Mouse (Mus musculus) heart, embryonic 15.5 days (tissue): Measurements from ENCODE around the gene Rpl35. TPM values are rescaled to one million over a fixed set of nuclear protein-coding genes. Genes with fewer than 3 reads are reported as not detected.

Experiments
- ATAC-seq: fragments of 200-750 bp; cut with Nextera tagmentation; replicated peaks from 2 replicates; pipeline ENCODE4 v1.8.0; 2017; ENCODE audit warnings: low read depth, moderate TSS enrichment; ENCODE audit not compliant: insufficient number of reproducible peaks, insufficient read depth, low FRiP score
- H3K27ac ChIP-seq: fragments of 300-500 bp; sonication (generic); 2 replicates; pipeline ENCODE4 v1.5.1; 2015; ENCODE audit warnings: mild to moderate bottlenecking, inconsistent platforms
- H3K27me3 ChIP-seq: fragments of 300-500 bp; sonication (generic); 2 replicates; pipeline ENCODE4 v1.6.1; 2015; ENCODE audit warnings: inconsistent platforms
- H3K36me3 ChIP-seq: fragments of 300-500 bp; sonication (generic); 2 replicates; pipeline ENCODE4 v1.6.1; 2015; ENCODE audit warnings: mild to moderate bottlenecking, inconsistent platforms
- H3K4me1 ChIP-seq: fragments of 300-500 bp; sonication (generic); replicated peaks from 2 replicates; pipeline ENCODE4 v1.6.1; 2015; ENCODE audit warnings: inconsistent platforms
- H3K4me2 ChIP-seq: fragments of 300-500 bp; sonication (generic); 2 replicates; pipeline ENCODE4 v1.6.1; 2015; ENCODE audit warnings: inconsistent platforms, mild to moderate bottlenecking, moderate library complexity
- H3K4me3 ChIP-seq: fragments of 300-500 bp; sonication (generic); 2 replicates; pipeline ENCODE4 v1.5.1; 2015; ENCODE audit warnings: mild to moderate bottlenecking, inconsistent platforms
- H3K9ac ChIP-seq: fragments of 300-500 bp; sonication (generic); 2 replicates; pipeline ENCODE4 v1.6.1; 2015; ENCODE audit warnings: mild to moderate bottlenecking, inconsistent platforms
- H3K9me3 ChIP-seq: fragments of 300-500 bp; sonication (generic); replicated peaks from 2 replicates; pipeline ENCODE4 v1.6.1; 2016; ENCODE audit warnings: inconsistent platforms
- WGBS: fragments of 180-500 bp; shearing (Covaris S2); methylation state at CpG from one replicate; pipeline ENCODE4 v1.1.7; 2015; ENCODE audit warnings: mixed read lengths; 5-methylcytosine and 5-hydroxymethylcytosine counted together
- polyA plus RNA-seq: library from polyadenylated mRNA; unstranded; fragments of >200 nt; fragmentation: Nextera tagmentation; extraction: Ambion mirVana; gene quantifications from 2 replicates; pipeline ENCODE4 v1.2.1, GENCODE M21; 2015

Gene Rpl35
- polyA plus RNA-seq, 1 experiment from 2014 or later = 613 TPM

GRCm38 (mm10) chr2:38973701-38974100 is 31.7 kb downstream of the Rpl35 start:
- WGBS = 68% methylated on average over 7 of the region's 7 CpGs
- no peaks in the 10 kb centered on the region for H3K9me3 ChIP-seq
- H3K27me3 ChIP-seq = no peaks in the 10 kb centered on the region
- H3K4me1 ChIP-seq = no peaks in the 10 kb centered on the region
- no peak overlapping the region for H3K9ac ChIP-seq
- no peak overlapping the region for H3K4me3 ChIP-seq
- H3K4me2 ChIP-seq = no peak overlapping the region
- H3K36me3 ChIP-seq = no peaks in the 10 kb centered on the region
- no peak for ATAC-seq
- no peak overlapping the region for H3K27ac ChIP-seq

DNA sequence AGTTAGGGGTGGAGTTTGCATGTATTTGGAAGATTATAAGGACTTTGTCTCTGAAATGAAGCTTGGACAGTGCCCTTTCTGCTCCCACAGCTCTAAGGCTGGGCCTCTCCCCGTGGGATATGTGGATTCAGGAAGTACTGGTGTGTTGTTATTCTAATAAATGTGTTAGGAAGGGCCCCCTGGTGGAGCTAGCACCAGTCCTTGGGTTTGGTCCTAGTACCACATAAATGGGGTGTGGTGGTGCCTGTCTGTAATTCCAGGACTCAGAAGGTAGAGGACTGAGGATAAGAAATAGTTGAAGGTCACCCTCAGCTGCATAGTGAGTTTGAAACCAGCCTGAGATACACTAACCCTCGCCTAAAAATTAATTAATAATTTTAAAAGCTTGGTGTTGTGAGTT is 32.2 kb downstream of the Rpl35 start:
- Histone ChIP-seq H3K9ac (no peak overlapping the region), H3K27ac (no peak overlapping the region), H3K4me2 (no peak overlapping the region), H3K4me3 (no peak overlapping the region), H3K27me3 (no peaks in the 10 kb centered on the region), H3K9me3 (no peaks in the 10 kb centered on the region), H3K36me3 (no peaks in the 10 kb centered on the region), H3K4me1 (no peaks in the 10 kb centered on the region)
- ATAC-seq = no peak
- WGBS = 32% methylated on average over 2 of the region's 2 CpGs

GRCm38 (mm10) chr2:38970057-38970456 is 35.4 kb downstream of the Rpl35 start:
- WGBS = 65% methylated on average over 5 of the region's 5 CpGs
- Histone ChIP-seq H3K4me2 (no peak overlapping the region), H3K9me3 (no peaks in the 10 kb centered on the region), H3K36me3 (no peaks in the 10 kb centered on the region), H3K27ac (no peak overlapping the region), H3K27me3 (no peaks in the 10 kb centered on the region), H3K9ac (no peak overlapping the region), H3K4me1 (no peaks in the 10 kb centered on the region), H3K4me3 (no peak overlapping the region)
- no peak for ATAC-seq

DNA sequence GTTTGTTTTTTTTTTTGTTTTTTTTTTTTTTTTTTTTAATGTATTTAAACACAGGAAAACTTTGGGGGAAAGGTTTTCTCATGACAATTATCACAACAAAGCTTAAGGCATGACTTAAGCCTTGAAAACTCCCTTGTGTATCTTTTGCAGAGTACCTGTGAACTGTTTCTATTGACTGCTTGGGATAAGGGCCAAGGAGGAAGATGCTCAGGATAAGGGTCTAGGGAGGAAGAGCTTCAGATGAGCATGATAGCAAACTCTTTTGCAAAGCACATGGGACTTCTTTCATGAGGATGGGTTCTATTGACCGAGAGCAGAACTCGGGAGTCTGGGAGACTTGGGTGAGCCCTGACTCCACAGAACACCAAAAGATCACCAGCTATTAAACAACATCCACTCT is 35.8 kb downstream of the Rpl35 start:
- 95% methylated on average over 2 of the region's 2 CpGs for WGBS
- Histone ChIP-seq H3K36me3 (no peaks in the 10 kb centered on the region), H3K9ac (no peak overlapping the region), H3K27me3 (no peaks in the 10 kb centered on the region), H3K9me3 (no peaks in the 10 kb centered on the region), H3K4me2 (no peak overlapping the region), H3K4me1 (no peaks in the 10 kb centered on the region), H3K27ac (no peak overlapping the region), H3K4me3 (no peak overlapping the region)
- ATAC-seq = no peak

DNA sequence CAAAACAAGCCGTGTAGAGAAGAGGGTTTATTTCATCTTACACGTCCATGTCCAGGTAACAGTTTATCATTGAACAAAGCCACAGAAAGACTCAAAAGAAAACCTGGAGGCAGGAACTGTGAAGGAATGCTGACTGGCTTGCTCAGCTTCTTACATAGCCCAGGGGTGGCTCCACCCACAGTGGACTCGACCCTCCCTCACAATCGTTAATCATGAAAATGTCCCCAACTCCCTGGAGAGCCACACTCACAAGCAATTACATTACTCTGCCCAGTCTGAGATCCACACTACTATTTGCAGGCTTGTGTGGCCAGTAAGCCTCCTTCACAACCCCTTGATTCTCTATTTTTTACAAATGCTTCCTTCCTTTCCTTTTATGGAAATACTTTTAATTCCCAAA is 41.2 kb downstream of the Rpl35 start:
- Histone ChIP-seq H3K4me3 (no peak overlapping the region), H3K9ac (no peak overlapping the region), H3K36me3 (no peaks in the 10 kb centered on the region), H3K27ac (no peak overlapping the region), H3K9me3 (no peaks in the 10 kb centered on the region), H3K27me3 (no peaks in the 10 kb centered on the region), H3K4me1 (no peaks in the 10 kb centered on the region), H3K4me2 (no peak overlapping the region)
- ATAC-seq = no peak
- WGBS = 35% methylated on average over 4 of the region's 4 CpGs

- Histone ChIP-seq H3K4me3 (no peak overlapping the region), H3K4me1 (no peaks in the 10 kb centered on the region; the same call in 1 of the 2 replicates), H3K27ac (no peak overlapping the region), H3K27me3 (no peaks in the 10 kb centered on the region), H3K9ac (no peak overlapping the region), H3K4me2 (no peak overlapping the region), H3K36me3 (no peaks in the 10 kb centered on the region), H3K9me3 (no peaks in the 10 kb centered on the region)
- WGBS = 68% methylated on average over 5 of the region's 5 CpGs
- no peak for ATAC-seq
These were observed 47.7 kb downstream of the Rpl35 start for GRCm38 (mm10) chr2:38957671-38958223.

DNA sequence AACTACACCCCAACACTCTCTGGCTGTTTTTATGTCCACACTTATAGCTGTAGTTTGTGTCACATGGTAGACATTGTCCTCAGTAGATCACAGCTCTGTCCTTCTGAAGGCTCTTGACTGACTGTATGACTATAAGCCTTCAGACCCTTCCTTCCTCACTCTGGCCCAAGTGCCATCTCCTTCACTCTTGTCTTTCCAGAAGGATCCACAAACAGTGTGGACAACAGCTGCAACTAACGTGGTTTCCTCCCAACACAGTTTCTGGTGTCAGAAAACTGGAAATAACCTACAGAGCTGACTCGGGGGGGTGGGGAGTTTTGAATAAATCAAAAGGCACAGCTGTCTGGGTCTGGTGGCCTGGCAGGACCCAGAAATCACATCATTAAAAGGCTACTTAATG is 49.4 kb downstream of the Rpl35 start:
- Histone ChIP-seq H3K4me1 (peaks cover 3% of the 10 kb centered on the region), H3K9me3 (no peaks in the 10 kb centered on the region), H3K4me2 (no peak overlapping the region), H3K4me3 (no peak overlapping the region), H3K27me3 (no peaks in the 10 kb centered on the region), H3K9ac (no peak overlapping the region), H3K36me3 (no peaks in the 10 kb centered on the region), H3K27ac (no peak overlapping the region)
- no peak for ATAC-seq
- 65% methylated on average over 2 of the region's 2 CpGs for WGBS

DNA sequence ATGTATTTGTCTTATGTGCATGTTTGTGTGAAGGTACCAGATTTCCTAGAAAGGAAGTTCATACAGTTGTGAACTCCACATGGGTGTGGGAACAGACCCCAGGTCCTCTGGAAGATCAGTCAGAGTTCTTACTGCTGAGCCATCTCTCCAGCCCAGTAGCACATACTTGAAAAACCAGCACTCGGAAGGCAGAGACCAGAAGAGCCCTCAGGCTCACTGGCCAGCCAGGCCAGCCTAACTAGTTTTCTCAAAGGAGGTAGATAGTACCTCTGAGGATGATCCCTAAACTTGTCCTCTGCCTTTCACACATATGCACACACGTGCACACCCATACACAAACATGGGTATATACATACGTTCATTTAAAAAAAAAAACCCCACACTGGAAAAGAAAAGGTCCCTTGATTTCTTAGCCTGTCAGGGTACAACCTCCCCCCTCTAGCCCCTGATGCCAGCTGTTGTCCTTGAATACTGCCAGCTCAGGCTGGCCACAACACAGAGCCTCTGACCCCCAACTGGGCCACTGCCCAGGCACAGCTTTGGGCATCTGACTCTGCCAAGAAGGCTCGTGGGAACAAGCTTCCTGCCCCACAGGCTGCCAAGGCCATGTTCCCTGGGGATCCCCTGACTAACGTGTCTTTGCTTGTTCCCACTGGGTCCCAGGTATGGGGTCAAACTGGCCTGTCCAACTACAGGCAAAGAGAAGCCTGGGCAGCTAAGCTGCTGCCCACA is 52.1 kb downstream of the Rpl35 start:
- Histone ChIP-seq H3K36me3 (no peaks in the 10 kb centered on the region), H3K27ac (no peak overlapping the region), H3K4me3 (no peak overlapping the region), H3K4me2 (no peak overlapping the region), H3K9me3 (no peaks in the 10 kb centered on the region), H3K4me1 (peaks cover 18% of the 10 kb centered on the region), H3K27me3 (no peaks in the 10 kb centered on the region), H3K9ac (no peak overlapping the region)
- ATAC-seq = no peak
- WGBS = 56% methylated on average over 5 of the region's 5 CpGs

Other genes starting within 250 kb of the Rpl35 start
- 0.39 and 0.68 TPM in 2 replicates for gene Nr6a1, start 77.9 kb downstream of the Rpl35 start, polyA plus RNA-seq
- 7.2 and 11.5 TPM in 2 replicates for gene Olfml2a, start 73.6 kb downstream of the Rpl35 start, polyA plus RNA-seq
- gene Wdr38, start 8.1 kb downstream of the Rpl35 start, polyA plus RNA-seq = 0.99 and 1.1 TPM in 2 replicates
- 78.9 and 88.5 TPM in 2 replicates for gene Arpc5l, start 276 bp downstream of the Rpl35 start, polyA plus RNA-seq
- 19.0 and 23.2 TPM in 2 replicates for gene Golga1, start 59.9 kb upstream of the Rpl35 start, polyA plus RNA-seq
- 5.3 and 6.5 TPM in 2 replicates for gene Scai, start 185.1 kb upstream of the Rpl35 start, polyA plus RNA-seq
- gene Ppp6c, start 220.8 kb upstream of the Rpl35 start, polyA plus RNA-seq = 46.4 and 48.8 TPM in 2 replicates